Mouse (Mus musculus): ENCODE data around the gene Alx3. TPM values are rescaled to one million over a fixed set of nuclear protein-coding genes. Genes with fewer than 3 reads are reported as not detected.

The Alx3 gene
- polyA plus RNA-seq, 1 experiment from 2014 or later = not detected

DNA sequence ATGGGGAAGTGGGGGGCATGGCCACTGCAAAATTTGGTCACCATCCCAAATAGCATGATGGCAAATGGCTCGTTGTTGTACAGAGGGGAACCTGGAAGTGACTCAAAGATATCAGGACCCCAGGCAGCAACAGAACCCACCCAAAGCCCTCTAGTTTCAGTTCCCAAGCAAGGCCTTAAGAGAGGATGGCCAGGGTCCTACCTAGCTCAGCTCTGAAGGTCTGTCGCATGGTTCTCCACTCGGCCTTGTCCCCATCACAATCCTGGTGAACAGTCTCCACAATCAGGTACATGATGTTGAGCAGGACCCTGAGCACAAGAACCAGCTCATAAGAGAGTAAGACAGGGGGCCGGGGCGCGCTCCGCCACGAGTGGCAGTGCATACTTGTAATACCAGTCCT is 29.6 kb downstream of the Alx3 start:
- WGBS = 97% methylated on average over 8 of the region's 8 CpGs

GRCm38 (mm10) chr3:107625536-107625935 is 30.7 kb downstream of the Alx3 start:
- Histone ChIP-seq H3K27me3 (ENCODE audit: control insufficient read depth, insufficient read depth, low read length) (no peaks in the 10 kb centered on the region), H3K4me2 (replicated peaks; ENCODE audit: low read depth, low read length) (no peak overlapping the region), H3K9me3 (ENCODE audit: control insufficient read depth, low read depth, low read length) (no peaks in the 10 kb centered on the region), H3K36me3 (ENCODE audit: control insufficient read depth, insufficient read depth, low read length) (peaks cover 60% of the 10 kb centered on the region), H3K27ac (ENCODE audit: low read length) (no peak overlapping the region), H3K4me1 (ENCODE audit: control insufficient read depth, insufficient read depth, low read length) (0 out of 2 replicates have a peak, but pooled peaks cover 7% of the 10 kb centered on the region), H3K4me3 (ENCODE audit: low read depth, low read length) (no peak overlapping the region), H3K9ac (replicated peaks; ENCODE audit: low read depth, low read length) (no peak overlapping the region)
- WGBS = 91% methylated on average over 8 of the region's 8 CpGs
- no peak for ATAC-seq (ENCODE audit: insufficient number of reproducible peaks, insufficient read depth, low FRiP score, low read depth)

More for the DNA sequence above, 29.6 kb downstream of the Alx3 start:
- Histone ChIP-seq H3K9me3 (ENCODE audit: control insufficient read depth, low read depth, low read length) (no peaks in the 10 kb centered on the region), H3K4me2 (replicated peaks; ENCODE audit: low read depth, low read length) (no peak overlapping the region), H3K4me1 (ENCODE audit: control insufficient read depth, insufficient read depth, low read length) (no peaks in the 10 kb centered on the region), H3K36me3 (ENCODE audit: control insufficient read depth, insufficient read depth, low read length) (peaks cover 69% of the 10 kb centered on the region), H3K4me3 (ENCODE audit: low read depth, low read length) (no peak overlapping the region), H3K27ac (ENCODE audit: low read length) (no peak overlapping the region), H3K27me3 (ENCODE audit: control insufficient read depth, insufficient read depth, low read length) (no peaks in the 10 kb centered on the region), H3K9ac (replicated peaks; ENCODE audit: low read depth, low read length) (no peak overlapping the region)
- no peak for ATAC-seq (ENCODE audit: insufficient number of reproducible peaks, insufficient read depth, low FRiP score, low read depth)

DNA sequence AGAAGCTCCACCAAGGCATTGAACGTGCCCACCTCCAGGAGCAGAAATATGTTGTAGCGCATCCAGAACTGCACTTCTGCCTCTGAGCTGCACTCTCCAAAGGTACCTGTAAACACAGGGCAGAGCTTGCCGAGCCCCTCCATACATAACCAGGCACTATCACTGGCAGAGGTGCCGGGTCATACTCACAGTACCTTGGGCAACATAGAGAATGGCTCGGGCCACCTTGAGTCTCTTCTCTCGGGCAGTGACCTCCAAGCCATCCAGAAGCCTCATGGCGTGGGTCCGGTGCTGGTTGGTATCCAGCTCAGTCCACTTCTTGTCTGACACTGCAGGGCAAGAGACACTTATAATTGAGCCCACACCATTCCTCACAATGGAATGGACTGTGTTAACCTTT is 31.9 kb downstream of the Alx3 start:
- Histone ChIP-seq H3K9ac (replicated peaks; ENCODE audit: low read depth, low read length) (no peak overlapping the region), H3K27ac (ENCODE audit: low read length) (no peak overlapping the region), H3K9me3 (ENCODE audit: control insufficient read depth, low read depth, low read length) (no peaks in the 10 kb centered on the region), H3K27me3 (ENCODE audit: control insufficient read depth, insufficient read depth, low read length) (no peaks in the 10 kb centered on the region), H3K4me1 (ENCODE audit: control insufficient read depth, insufficient read depth, low read length) (0 out of 2 replicates have a peak, but pooled peaks cover 9% of the 10 kb centered on the region), H3K36me3 (ENCODE audit: control insufficient read depth, insufficient read depth, low read length) (peaks cover 50% of the 10 kb centered on the region), H3K4me3 (ENCODE audit: low read depth, low read length) (no peak overlapping the region), H3K4me2 (replicated peaks; ENCODE audit: low read depth, low read length) (no peak overlapping the region)
- no peak for ATAC-seq (ENCODE audit: insufficient number of reproducible peaks, insufficient read depth, low FRiP score, low read depth)
- 95% methylated on average over 8 of the region's 8 CpGs for WGBS

GRCm38 (mm10) chr3:107627641-107628040 is 32.8 kb downstream of the Alx3 start:
- peaks cover 43% of the 10 kb centered on the region for H3K36me3 ChIP-seq (ENCODE audit: control insufficient read depth, insufficient read depth, low read length)
- ATAC-seq (ENCODE audit: insufficient number of reproducible peaks, insufficient read depth, low FRiP score, low read depth) = no peak
- H3K27me3 ChIP-seq (ENCODE audit: control insufficient read depth, insufficient read depth, low read length) = no peaks in the 10 kb centered on the region
- WGBS = 95% methylated on average over 7 of the region's 7 CpGs
- H3K27ac ChIP-seq (ENCODE audit: low read length) = no peak overlapping the region
- no peaks in the 10 kb centered on the region for H3K9me3 ChIP-seq (ENCODE audit: control insufficient read depth, low read depth, low read length)
- no peak overlapping the region for H3K9ac ChIP-seq (replicated peaks; ENCODE audit: low read depth, low read length)
- H3K4me3 ChIP-seq (ENCODE audit: low read depth, low read length) = no peak overlapping the region
- 0 out of 2 replicates have a peak, but pooled peaks cover 9% of the 10 kb centered on the region for H3K4me1 ChIP-seq (ENCODE audit: control insufficient read depth, insufficient read depth, low read length)
- no peak overlapping the region for H3K4me2 ChIP-seq (replicated peaks; ENCODE audit: low read depth, low read length)

DNA sequence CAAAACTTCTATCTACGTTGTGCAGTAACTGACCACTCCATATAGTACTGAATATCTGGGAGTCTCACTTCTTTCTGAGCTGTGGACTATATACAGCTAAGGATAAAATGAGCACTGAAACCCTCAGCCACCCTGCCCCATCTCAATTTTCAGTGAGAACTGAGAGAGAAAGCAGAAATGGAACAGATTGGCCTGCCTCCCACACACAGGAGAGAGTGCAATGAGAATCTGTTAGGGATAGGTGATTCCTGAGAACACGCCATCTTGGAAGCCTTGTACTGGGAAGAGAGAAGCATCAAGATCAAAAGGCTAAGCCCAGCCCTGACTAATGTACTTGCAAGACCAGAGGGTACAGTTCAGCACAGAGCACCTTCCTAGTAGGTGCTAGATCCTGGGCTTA is 33.7 kb downstream of the Alx3 start:
- WGBS = 89% methylated on average over 2 of the region's 2 CpGs
- Histone ChIP-seq H3K36me3 (ENCODE audit: control insufficient read depth, insufficient read depth, low read length) (peaks cover 35% of the 10 kb centered on the region), H3K4me3 (ENCODE audit: low read depth, low read length) (no peak overlapping the region), H3K27ac (ENCODE audit: low read length) (no peak overlapping the region), H3K9ac (replicated peaks; ENCODE audit: low read depth, low read length) (no peak overlapping the region), H3K4me1 (ENCODE audit: control insufficient read depth, insufficient read depth, low read length) (0 out of 2 replicates have a peak, but pooled peaks cover 9% of the 10 kb centered on the region), H3K27me3 (ENCODE audit: control insufficient read depth, insufficient read depth, low read length) (no peaks in the 10 kb centered on the region), H3K9me3 (ENCODE audit: control insufficient read depth, low read depth, low read length) (no peaks in the 10 kb centered on the region), H3K4me2 (replicated peaks; ENCODE audit: low read depth, low read length) (no peak overlapping the region)
- no peak for ATAC-seq (ENCODE audit: insufficient number of reproducible peaks, insufficient read depth, low FRiP score, low read depth)

DNA sequence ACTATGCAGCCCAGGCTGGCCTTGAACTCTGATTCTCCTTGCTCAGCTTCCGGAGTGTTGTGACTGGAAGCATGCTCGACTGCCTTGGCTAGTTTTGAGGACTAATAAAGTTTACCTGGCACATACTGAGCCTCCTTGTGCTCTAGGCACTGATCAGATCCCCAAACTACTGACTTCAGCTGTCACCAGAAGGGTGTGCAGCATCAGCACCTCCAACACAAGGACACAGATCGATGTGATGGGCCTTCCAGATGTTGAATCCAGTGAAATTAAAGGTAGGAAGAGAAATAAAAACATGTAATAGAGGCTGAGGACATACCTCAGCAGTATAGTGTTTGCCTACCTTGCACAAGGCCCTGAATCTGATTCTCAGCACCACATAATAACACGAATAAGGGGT is 34.6 kb downstream of the Alx3 start:
- H3K27me3 ChIP-seq (ENCODE audit: control insufficient read depth, insufficient read depth, low read length) = no peaks in the 10 kb centered on the region
- no peaks in the 10 kb centered on the region for H3K9me3 ChIP-seq (ENCODE audit: control insufficient read depth, low read depth, low read length)
- no peak overlapping the region for H3K9ac ChIP-seq (replicated peaks; ENCODE audit: low read depth, low read length)
- 0 out of 2 replicates have a peak, but pooled peaks cover 9% of the 10 kb centered on the region for H3K4me1 ChIP-seq (ENCODE audit: control insufficient read depth, insufficient read depth, low read length)
- H3K4me2 ChIP-seq (replicated peaks; ENCODE audit: low read depth, low read length) = no peak overlapping the region
- H3K36me3 ChIP-seq (ENCODE audit: control insufficient read depth, insufficient read depth, low read length) = peaks cover 34% of the 10 kb centered on the region
- 94% methylated on average over 4 of the region's 4 CpGs for WGBS
- ATAC-seq (ENCODE audit: insufficient number of reproducible peaks, insufficient read depth, low FRiP score, low read depth) = no peak
- no peak overlapping the region for H3K27ac ChIP-seq (ENCODE audit: low read length)
- no peak overlapping the region for H3K4me3 ChIP-seq (ENCODE audit: low read depth, low read length)

DNA sequence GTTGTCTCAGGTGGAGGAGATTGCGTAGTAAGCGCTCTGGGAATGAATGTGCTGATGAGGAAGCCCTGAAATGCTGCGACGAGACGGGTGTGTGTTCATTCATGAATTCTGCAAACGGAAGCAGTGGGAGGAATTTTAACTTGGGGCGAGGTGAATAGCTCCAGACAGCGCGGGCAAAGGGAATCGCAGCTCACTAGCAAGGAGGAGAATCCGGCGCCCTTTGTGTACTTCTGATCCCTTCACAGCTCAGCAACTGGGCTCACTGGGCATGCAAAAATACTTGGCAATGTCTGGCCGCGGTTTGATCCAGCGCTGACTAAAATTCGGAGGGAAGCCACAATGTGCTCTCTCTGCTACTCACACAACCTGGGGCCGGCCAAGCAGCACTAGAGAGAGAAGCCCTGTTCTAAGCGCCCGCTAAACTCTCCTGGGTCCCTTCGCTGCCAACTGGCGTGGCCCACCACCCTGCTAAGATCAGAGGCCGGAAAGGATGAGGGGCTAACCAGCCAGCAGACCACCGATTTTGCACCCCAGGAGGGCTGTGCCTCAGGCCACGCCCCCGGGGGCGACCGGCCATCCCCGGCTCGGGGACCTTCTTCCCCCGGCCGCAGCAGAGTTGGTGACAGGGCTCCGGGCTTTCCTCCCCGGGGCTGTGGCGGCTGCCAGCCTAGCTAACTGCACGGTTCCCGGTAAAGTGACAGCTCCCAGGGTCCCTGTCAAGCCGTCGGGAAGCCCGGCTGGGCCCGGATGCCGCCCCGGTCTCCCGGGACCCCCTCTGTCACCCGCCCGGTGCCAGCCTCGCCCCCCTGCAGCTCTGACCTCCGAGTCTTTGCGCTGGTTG is 36.1 kb downstream of the Alx3 start, which contains the start of gene Gm10961:
Gene Gm10961 (plus strand): TSS at position 641 of the 841 bp plus-strand sequence.
- peak within 1 kb of the TSS; percentile 67 for H3K4me3 ChIP-seq (ENCODE audit: low read depth, low read length)
- peak within 1 kb of the TSS; percentile 71 for H3K9ac ChIP-seq (replicated peaks; ENCODE audit: low read depth, low read length)
- no peaks in the 10 kb centered on the region for H3K9me3 ChIP-seq (ENCODE audit: control insufficient read depth, low read depth, low read length)
- peak; percentile 55 for ATAC-seq (ENCODE audit: insufficient number of reproducible peaks, insufficient read depth, low FRiP score, low read depth)
- peak within 1 kb of the TSS; percentile 68 for H3K4me2 ChIP-seq (replicated peaks; ENCODE audit: low read depth, low read length)
- H3K27ac ChIP-seq (ENCODE audit: low read length) = peak within 1 kb of the TSS; percentile 86
- under 1% methylated on average over 48 of the region's 48 CpGs for WGBS
- 0 out of 2 replicates have a peak, but pooled peaks cover 9% of the 10 kb centered on the region for H3K4me1 ChIP-seq (ENCODE audit: control insufficient read depth, insufficient read depth, low read length)
- H3K36me3 ChIP-seq (ENCODE audit: control insufficient read depth, insufficient read depth, low read length) = peaks cover 19% of the 10 kb centered on the region
- no peaks in the 10 kb centered on the region for H3K27me3 ChIP-seq (ENCODE audit: control insufficient read depth, insufficient read depth, low read length)

- Histone ChIP-seq H3K36me3 (ENCODE audit: control insufficient read depth, insufficient read depth, low read length) (peaks cover 13% of the 10 kb centered on the region), H3K9me3 (ENCODE audit: control insufficient read depth, low read depth, low read length) (no peaks in the 10 kb centered on the region), H3K27ac (ENCODE audit: low read length) (peak within 1 kb of the TSS; percentile 86), H3K4me1 (ENCODE audit: control insufficient read depth, insufficient read depth, low read length) (0 out of 2 replicates have a peak, but pooled peaks cover 9% of the 10 kb centered on the region), H3K4me2 (replicated peaks; ENCODE audit: low read depth, low read length) (peak within 1 kb of the TSS; percentile 68), H3K27me3 (ENCODE audit: control insufficient read depth, insufficient read depth, low read length) (no peaks in the 10 kb centered on the region), H3K4me3 (ENCODE audit: low read depth, low read length) (peak within 1 kb of the TSS; percentile 67), H3K9ac (replicated peaks; ENCODE audit: low read depth, low read length) (peak within 1 kb of the TSS; percentile 71)
- WGBS = under 1% methylated on average over 35 of the region's 35 CpGs
- ATAC-seq (ENCODE audit: insufficient number of reproducible peaks, insufficient read depth, low FRiP score, low read depth) = peak; percentile 94
These were observed 36.7 kb downstream of the Alx3 start, which contains the start of gene Strip1 for GRCm38 (mm10) chr3:107631523-107631958. Gene Strip1 (minus strand): TSS chr3:107631694.
